Mouse (Mus musculus) liver, adult 2 months (tissue): ENCODE measurements around the gene Gpm6b.

Source experiments
- CTCF ChIP-seq: fragments of 200-500 bp; IDR thresholded peaks from 2 replicates; pipeline ENCODE4 v1.5.1; 2011; ENCODE audit warnings: low read depth, low read length, control low read depth
- POLR2A ChIP-seq: fragments of 200-500 bp; IDR thresholded peaks from 2 replicates; pipeline ENCODE4 v1.6.1; 2011; ENCODE audit warnings: low read length, control low read depth; ENCODE audit not compliant: insufficient read depth; ENCODE audit errors: extremely low read depth

GRCm38 (mm10) chrX:166286760-166287483 is 48.2 kb downstream of the Gpm6b start:
- TF ChIP-seq CTCF, result no peak
- TF ChIP-seq POLR2A, result no peak
